Comparison of ENCODE assay signal across 28 mouse cellular contexts in the genomic region with DNA sequence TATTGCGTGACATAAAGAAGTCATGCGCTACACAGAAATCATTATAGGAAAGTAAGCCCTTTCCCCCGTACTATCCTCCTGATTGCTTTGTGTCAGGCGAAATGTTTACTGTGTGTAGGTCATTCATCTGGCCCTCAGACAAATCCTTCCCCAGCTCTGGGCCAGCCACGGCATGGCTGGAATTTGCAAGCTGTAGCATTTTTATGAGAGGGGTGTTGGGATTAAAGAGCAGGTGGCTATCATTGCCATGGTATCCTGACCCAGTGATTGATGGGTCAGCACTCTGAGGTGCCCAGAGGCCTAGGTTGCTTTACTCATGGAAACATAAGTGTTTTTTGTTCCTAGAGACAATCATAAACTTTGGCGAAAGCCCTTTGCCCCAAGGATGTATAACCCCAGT. TPM values are rescaled to one million over a fixed set of nuclear protein-coding genes. Genes with fewer than 3 reads are reported as not detected.
DNase-seq lines count a peak whose midpoint lies in the region; ATAC-seq and TF ChIP-seq lines count a peak whose summit lies in the region.
"Had no signal": no experiment of that assay in that cellular context is flagged by ENCODE, and none has a peak within 500 bp of the region (broad histone marks: within the 10 kb centered on the region; RNA-seq: fewer than 3 reads in every experiment).

No protein-coding gene starts in this region.

- no peak overlapping the region for H3K9ac ChIP-seq in kidney, postnatal 0 days (ENCODE audit: low read depth, low read length)
- H3K9ac ChIP-seq: embryonic facial prominence, embryonic 13.5 days; forebrain, embryonic 12.5 days; heart, embryonic 13.5 days; hindbrain, embryonic 12.5 days had no signal

- TF ChIP-seq CTCF in kidney, postnatal 0 days (IDR thresholded peaks at IDR 0.05; ENCODE audit: low read depth), result no peak

- DNase-seq in kidney, adult 9 months, result peak; percentile 1
- no peak for DNase-seq in kidney, postnatal 4 days
- DNase-seq in kidney, postnatal 0 days (ENCODE audit: low spot score), result no peak
- DNase-seq in kidney, postnatal 10 days, result no peak
- DNase-seq in Muller cell, postnatal 12 days (ENCODE audit: inconsistent ontology term), result peak; percentile 24
- DNase-seq in mesoderm, embryonic 11.5 days (ENCODE audit: low read depth, low spot score), result peak; percentile 20
- DNase-seq: adrenal gland, adult 8-10 months; adrenal gland, postnatal 25 days; cerebellum, adult 11-12 months; cerebellum, adult 8-10 months; cerebellum, postnatal 36 days; embryo, embryonic 11 days; gastrocnemius, postnatal 10 days; gastrocnemius, postnatal 36 days; heart, adult 2 months; heart, postnatal 14 days; heart, postnatal 4 days had no signal

- H3K9me3 ChIP-seq in kidney, postnatal 0 days (replicated peaks; ENCODE audit: low read length), result no peaks in the 10 kb centered on the region
- H3K9me3 ChIP-seq: embryonic facial prominence, embryonic 10.5 days; embryonic facial prominence, embryonic 13.5 days; forebrain, embryonic 12.5 days; heart, embryonic 10.5 days; heart, embryonic 13.5 days; hindbrain, embryonic 12.5 days had no signal

- H3K27ac ChIP-seq in kidney, postnatal 0 days, result no peak overlapping the region
- H3K27ac ChIP-seq: embryonic facial prominence, embryonic 10.5 days; embryonic facial prominence, embryonic 13.5 days; forebrain, embryonic 12.5 days; heart, adult 2 months; heart, embryonic 10.5 days; heart, embryonic 13.5 days; hindbrain, embryonic 12.5 days had no signal

- no peaks in the 10 kb centered on the region for H3K36me3 ChIP-seq in kidney, postnatal 0 days (ENCODE audit: insufficient read depth, low read length)
- H3K36me3 ChIP-seq: embryonic facial prominence, embryonic 10.5 days; embryonic facial prominence, embryonic 13.5 days; forebrain, embryonic 12.5 days; heart, embryonic 10.5 days; heart, embryonic 13.5 days; hindbrain, embryonic 12.5 days had no signal

- no peak overlapping the region for H3K4me3 ChIP-seq in kidney, postnatal 0 days (replicated peaks; ENCODE audit: low read depth, low read length)
- H3K4me3 ChIP-seq: embryonic facial prominence, embryonic 10.5 days; embryonic facial prominence, embryonic 13.5 days; erythroblast, embryonic 14.5 days; forebrain, embryonic 12.5 days; heart, adult 2 months; heart, embryonic 10.5 days; heart, embryonic 13.5 days; hindbrain, embryonic 12.5 days had no signal

- peak; percentile 57; the same call in 1 of the 2 replicates for ATAC-seq in kidney, postnatal 0 days (replicated peaks; ENCODE audit: low FRiP score, low read depth)
- ATAC-seq: activated CD4-positive, CD25-positive, alpha-beta regulatory T cell, adult 4 months; CD4-positive, CD25-positive, alpha-beta regulatory T cell, adult 4 months; hindbrain, embryonic 16.5 days had no signal

- no peak overlapping the region for H3K4me2 ChIP-seq in kidney, postnatal 0 days (ENCODE audit: low read length)
- H3K4me2 ChIP-seq: embryonic facial prominence, embryonic 13.5 days; forebrain, embryonic 12.5 days; hindbrain, embryonic 12.5 days had no signal

- H3K27me3 ChIP-seq in kidney, postnatal 0 days (ENCODE audit: insufficient read depth, low read length), result no peaks in the 10 kb centered on the region
- H3K27me3 ChIP-seq: embryonic facial prominence, embryonic 13.5 days; forebrain, embryonic 12.5 days; heart, embryonic 13.5 days; hindbrain, embryonic 12.5 days had no signal

- WGBS in kidney, postnatal 0 days, result 63% methylated on average over 6 of the region's 6 CpGs

- H3K4me1 ChIP-seq in kidney, postnatal 0 days (replicated peaks; ENCODE audit: insufficient read depth, low read length), result no peaks in the 10 kb centered on the region
- H3K4me1 ChIP-seq: embryonic facial prominence, embryonic 13.5 days had no signal

RNA-seq across cellular contexts. Expression of gene Slc30a10, which starts 35.2 kb away (rescaled TPM):
- 0.08 and 0.11 TPM in 2 replicates for polyA plus RNA-seq in kidney, postnatal 0 days (2015; fragmentation: Nextera tagmentation; extraction: Ambion mirVana)
- polyA plus RNA-seq: activated CD4-positive, CD25-positive, alpha-beta regulatory T cell, adult 4 months; C2C12; CD4-positive, CD25-positive, alpha-beta regulatory T cell, adult 4 months; heart, adult 2 months had no signal

Comparison
In these comparisons a context has a peak if more than half of its experiments do, and no peak if none do; other contexts are left out.
1. DNase-seq: peak in kidney, adult 9 months (single experiment), Muller cell, postnatal 12 days (single experiment) and mesoderm, embryonic 11.5 days (single experiment); none in kidney, postnatal 4 days (0 of 2), kidney, postnatal 0 days (single experiment) and kidney, postnatal 10 days (single experiment).